ENCODE assay signal across 9 mouse cellular contexts in the genomic region with DNA sequence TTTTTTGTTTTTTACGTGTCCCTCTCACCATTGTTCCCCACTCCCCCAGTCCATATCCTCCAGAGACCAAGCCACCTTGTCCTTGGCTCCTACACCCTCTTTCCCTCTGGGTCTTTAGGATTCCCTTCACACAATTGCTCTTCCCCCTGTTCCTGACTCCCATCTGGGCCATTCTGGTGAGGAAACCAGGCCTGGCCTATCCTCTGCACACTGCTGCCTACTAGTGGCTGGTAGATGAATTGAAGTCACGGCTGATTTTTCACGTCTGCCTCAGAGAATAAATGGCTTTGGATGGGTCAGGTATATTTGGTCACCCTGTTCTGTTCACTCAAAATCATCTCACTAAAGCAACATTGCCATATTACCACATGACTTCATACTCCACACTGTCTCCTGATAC. TPM values are rescaled to one million over a fixed set of nuclear protein-coding genes. Genes with fewer than 3 reads are reported as not detected.
DNase-seq lines count a peak whose midpoint lies in the region; ATAC-seq and TF ChIP-seq lines count a peak whose summit lies in the region.
"Had no signal": no experiment of that assay in that cellular context is flagged by ENCODE, and none has a peak within 500 bp of the region (broad histone marks: within the 10 kb centered on the region; RNA-seq: fewer than 3 reads in every experiment).

No protein-coding gene starts in this region.

- H3K27me3 ChIP-seq in midbrain, postnatal 0 days (ENCODE audit: insufficient read depth, low read length), result no peaks in the 10 kb centered on the region
- H3K27me3 ChIP-seq: embryonic facial prominence, embryonic 15.5 days had no signal

- H3K9me3 ChIP-seq in midbrain, postnatal 0 days (ENCODE audit: low read length), result no peaks in the 10 kb centered on the region
- H3K9me3 ChIP-seq: embryonic facial prominence, embryonic 15.5 days had no signal

- H3K4me2 ChIP-seq in midbrain, postnatal 0 days (ENCODE audit: low read depth, low read length, poor library complexity, severe bottlenecking), result no peak overlapping the region
- H3K4me2 ChIP-seq: embryonic facial prominence, embryonic 15.5 days had no signal

- no peak overlapping the region for H3K9ac ChIP-seq in midbrain, postnatal 0 days (replicated peaks; ENCODE audit: low read length, poor library complexity, severe bottlenecking)
- H3K9ac ChIP-seq: embryonic facial prominence, embryonic 15.5 days had no signal

- peak; percentile 54 for DNase-seq in heart, adult 8-10 months (ENCODE audit: low spot score)
- no peak for DNase-seq in heart, adult 9 months (ENCODE audit: low spot score in 2 of 2)
- DNase-seq in CD4-positive, CD25-positive, alpha-beta regulatory T cell, adult 2 months (ENCODE audit: low read depth, low spot score), result peak; percentile 79
- peak; percentile 54 for DNase-seq in adipocyte (ENCODE audit: low spot score)
- peak; percentile 47 to 48 for DNase-seq in heart, postnatal 36 days
- DNase-seq in midbrain, postnatal 0 days (ENCODE audit: low spot score), result no peak
- no peak for DNase-seq in left cerebral cortex, adult 8-10 months (ENCODE audit: low spot score in 2 of 2)
- no peak for DNase-seq in yolk sac, embryonic 10.5 days (ENCODE audit: low spot score)

- intact Hi-C loops in heart, postnatal 36 days (cut with DNase I), result loop anchor here (1.0 kb wide), 1 partner anchor 135 kb away; no protein-coding TSS in a partner anchor

- ATAC-seq in midbrain, postnatal 0 days (ENCODE audit: low FRiP score), result no peak

- TF ChIP-seq CTCF in midbrain, postnatal 0 days (IDR thresholded peaks at IDR 0.05), result peak; percentile 70

- peaks cover 6% of the 10 kb centered on the region for H3K36me3 ChIP-seq in midbrain, postnatal 0 days (ENCODE audit: insufficient read depth, low read length)

- no peaks in the 10 kb centered on the region; the same call in 1 of the 2 replicates for H3K4me1 ChIP-seq in midbrain, postnatal 0 days (ENCODE audit: insufficient read depth, low read length)

- no peak overlapping the region for H3K27ac ChIP-seq in midbrain, postnatal 0 days (ENCODE audit: low read depth, low read length)
- H3K27ac ChIP-seq: embryonic facial prominence, embryonic 15.5 days had no signal

- WGBS in midbrain, postnatal 0 days, result 47% methylated on average over 3 of the region's 3 CpGs

- H3K4me3 ChIP-seq in midbrain, postnatal 0 days (ENCODE audit: low read depth, low read length), result no peak overlapping the region
- H3K4me3 ChIP-seq: embryonic facial prominence, embryonic 15.5 days had no signal

RNA-seq across cellular contexts. Expression of a gene that starts 31.6 kb away (rescaled TPM):
- total RNA-seq in heart, adult 8-10 months (2022), result 10 to 100 TPM; 12.6 to 22.5 (median 14.9) TPM
- 10 to 100 TPM in 1 of 2 experiments, 1 to 10 TPM in 1; 9.5 to 12.7 TPM for total RNA-seq in heart, postnatal 36 days (2021)
- total RNA-seq in midbrain, postnatal 0 days (2014; rRNA removed), result 85.1 and 104 TPM in 2 replicates
- 43.1 and 46.4 TPM in 2 replicates for polyA plus RNA-seq in midbrain, postnatal 0 days (2015; fragmentation: Nextera tagmentation; extraction: Ambion mirVana)
- 100 to 1,000 TPM in 1 of 4 experiments, 10 to 100 TPM in 3; 83.3 to 103 (median 92.3) TPM for total RNA-seq in left cerebral cortex, adult 8-10 months (2022)

RNA-seq across cellular contexts. Expression of a gene that starts 33.9 kb away (rescaled TPM):
- total RNA-seq in heart, adult 8-10 months (2022), result 10 to 100 TPM; 19.3 to 23.9 (median 22.6) TPM
- 10 to 100 TPM; 20.0 to 21.5 TPM for total RNA-seq in heart, postnatal 36 days (2021)
- total RNA-seq in midbrain, postnatal 0 days (2014; rRNA removed), result 2.3 and 4.1 TPM in 2 replicates
- polyA plus RNA-seq in midbrain, postnatal 0 days (2015; fragmentation: Nextera tagmentation; extraction: Ambion mirVana), result 2.5 and 3.3 TPM in 2 replicates
- total RNA-seq in left cerebral cortex, adult 8-10 months (2022), result 1 to 10 TPM; 6.6 to 7.9 (median 7.3) TPM

RNA-seq across cellular contexts. Expression of a gene that starts 49.7 kb away (rescaled TPM):
- total RNA-seq in heart, adult 8-10 months (2022), result under 1 TPM in 1 of 4 experiments, not detected in 3; 0.17 TPM
- under 1 TPM in 1 of 2 experiments, not detected in 1; 0.11 TPM for total RNA-seq in heart, postnatal 36 days (2021)
- total RNA-seq in midbrain, postnatal 0 days (2014; rRNA removed), result 0.33 and 2.5 TPM in 2 replicates
- 0.31 and 0.93 TPM in 2 replicates for polyA plus RNA-seq in midbrain, postnatal 0 days (2015; fragmentation: Nextera tagmentation; extraction: Ambion mirVana)
- total RNA-seq in left cerebral cortex, adult 8-10 months (2022), result under 1 TPM; 0.53 to 0.98 (median 0.78) TPM

RNA-seq across cellular contexts. Expression of a gene that starts 55.0 kb away (rescaled TPM):
- 10 to 100 TPM; 14.8 to 17.5 (median 15.8) TPM for total RNA-seq in heart, adult 8-10 months (2022)
- total RNA-seq in heart, postnatal 36 days (2021), result 10 to 100 TPM; 19.0 to 19.6 TPM
- total RNA-seq in midbrain, postnatal 0 days (2014; rRNA removed), result 66.3 and 83.1 TPM in 2 replicates
- polyA plus RNA-seq in midbrain, postnatal 0 days (2015; fragmentation: Nextera tagmentation; extraction: Ambion mirVana), result 196 and 200 TPM in 2 replicates
- 10 to 100 TPM; 15.2 to 18.2 (median 16.4) TPM for total RNA-seq in left cerebral cortex, adult 8-10 months (2022)

Comparison
In these comparisons a context has a peak if more than half of its experiments do, and no peak if none do; other contexts are left out.
1. DNase-seq: peak in heart, adult 8-10 months (single experiment), CD4-positive, CD25-positive, alpha-beta regulatory T cell, adult 2 months (single experiment), adipocyte (single experiment) and heart, postnatal 36 days (2 of 2); none in heart, adult 9 months (0 of 2), midbrain, postnatal 0 days (single experiment), left cerebral cortex, adult 8-10 months (0 of 2) and yolk sac, embryonic 10.5 days (single experiment).